Mouse (Mus musculus) megakaryocyte, adult 5-6 weeks (primary cell): ENCODE data around the gene Capn1. TPM values are rescaled to one million over a fixed set of nuclear protein-coding genes. Genes with fewer than 3 reads are reported as not detected.
"Not testable (repeated sequence)": the region's sequence is repeated elsewhere in the genome, so short reads cannot be mapped to it uniquely, and the experiment has no call there.

Experiments
- ATAC-seq: 2 replicates; pipeline ENCODE4 v1.8.0; 2016; ENCODE audit warnings: mild to moderate bottlenecking, inconsistent platforms; ENCODE audit not compliant: poor library complexity, severe bottlenecking
- total RNA-seq, 2 experiments: library from RNA; stranded (forward) in 1 of 2; stranded (reverse) in 1 of 2; fragments of 153-499, 151-499 nt in 1 of 2; fragments of 221-1000, 200-1000 nt in 1 of 2; gene quantifications; 2 replicates each; pipeline versions ENCODE4 v1.2.3 to v1.2.4; 2015 to 2017

Capn1 gene
- 31.1 and 32.2 TPM in 2 replicates for total RNA-seq (2015)
- total RNA-seq (2017), result 53.7 and 54.8 TPM in 2 replicates

DNA sequence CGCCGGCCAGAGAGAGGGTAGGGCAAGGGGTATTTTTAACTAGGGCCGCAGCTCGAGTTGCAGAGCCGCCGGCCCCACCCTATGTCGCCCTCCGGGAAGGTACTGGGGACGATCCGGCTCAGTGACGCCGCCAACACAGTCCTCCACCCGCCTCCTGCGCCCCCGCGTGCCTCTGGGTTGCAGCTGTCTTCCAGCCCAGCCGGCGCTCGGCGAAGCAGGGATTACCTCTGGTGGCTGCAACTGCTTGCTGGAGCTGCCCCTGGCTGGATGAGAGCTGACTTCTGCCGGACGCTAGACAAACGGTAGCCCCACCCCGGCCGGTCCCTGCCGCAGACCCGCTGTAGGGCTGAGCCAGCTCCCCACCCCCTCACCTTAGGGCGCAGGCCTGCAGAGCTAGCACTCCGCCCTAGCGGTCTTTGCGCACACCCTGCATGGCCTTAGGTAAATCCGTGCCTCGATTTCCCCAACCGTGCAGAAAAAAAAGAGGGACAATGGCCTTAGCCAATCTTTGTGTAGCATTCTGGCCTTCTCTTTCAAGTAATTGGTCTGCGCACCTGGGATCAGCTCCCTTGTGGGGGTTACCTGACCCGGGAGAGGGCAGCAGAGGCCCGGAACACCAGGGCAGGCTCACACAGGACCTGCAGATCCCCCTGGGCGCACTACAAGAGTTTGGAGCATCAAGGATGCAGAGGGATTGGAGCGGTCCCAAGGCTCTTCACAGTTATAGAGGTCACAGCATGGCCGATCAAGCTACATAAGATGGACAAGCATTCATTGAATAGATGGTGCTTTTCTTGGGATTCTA, at the start of gene Capn1:
Gene Capn1, minus strand, starts transcription at position 387 of the 805 bp plus-strand sequence.
- ATAC-seq, result peak; percentile 57

DNA sequence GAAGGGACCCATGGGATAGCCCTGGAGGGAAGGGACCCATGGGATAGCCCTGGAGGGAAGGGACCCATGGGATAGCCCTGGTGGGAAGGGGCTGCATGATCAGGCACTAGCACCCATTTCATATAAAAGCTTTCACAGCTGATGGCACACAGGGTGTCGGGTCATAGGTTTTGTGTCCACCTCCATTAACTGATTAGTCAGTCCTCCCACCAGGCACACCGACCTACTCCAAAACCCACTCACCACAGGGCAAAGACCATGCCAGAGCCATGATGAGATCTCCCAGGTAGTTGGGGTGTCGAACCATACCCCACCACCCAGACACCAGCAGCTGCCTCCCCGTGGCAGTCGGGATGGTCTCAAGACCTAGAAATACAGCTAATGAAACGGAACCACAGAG, 47.4 kb upstream of the Capn1 start:
- no peak for ATAC-seq

- ATAC-seq, result no peak
Observed at GRCm38 (mm10) chr19:6062418-6062817, 46.7 kb upstream of the Capn1 start.

DNA sequence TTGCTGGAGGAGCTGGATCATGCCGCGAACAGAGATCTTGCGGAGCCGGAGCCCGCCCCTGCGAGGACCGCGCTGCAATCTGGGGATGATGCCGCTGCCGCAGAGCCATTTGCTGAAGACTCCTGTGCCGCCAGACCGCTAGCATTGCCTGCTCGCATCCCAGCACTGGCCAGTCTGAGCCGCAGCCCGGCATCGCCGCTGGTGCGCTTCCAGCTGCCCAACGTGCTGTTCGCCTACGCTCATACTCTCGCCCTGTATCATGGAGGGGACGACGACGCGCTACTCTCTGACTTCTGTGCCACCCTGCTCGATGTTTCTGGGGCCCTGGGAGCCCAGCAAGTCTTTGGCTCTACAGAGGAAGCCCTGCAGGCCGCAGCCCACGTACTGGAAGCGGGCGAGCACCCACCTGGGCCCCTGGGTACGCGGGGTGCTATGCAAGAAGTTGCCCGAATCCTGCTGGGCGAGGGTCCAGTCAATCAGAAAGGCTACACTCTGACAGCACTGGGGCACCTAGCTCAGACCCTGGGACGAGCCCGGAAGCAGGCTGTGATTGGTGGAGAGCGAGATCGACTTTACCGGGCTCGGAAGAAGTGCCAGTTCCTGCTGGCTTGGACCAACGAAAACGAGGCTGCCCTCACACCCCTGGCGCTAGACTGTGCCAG, 46.1 kb upstream of the Capn1 start:
- peak; percentile 31 for ATAC-seq

DNA sequence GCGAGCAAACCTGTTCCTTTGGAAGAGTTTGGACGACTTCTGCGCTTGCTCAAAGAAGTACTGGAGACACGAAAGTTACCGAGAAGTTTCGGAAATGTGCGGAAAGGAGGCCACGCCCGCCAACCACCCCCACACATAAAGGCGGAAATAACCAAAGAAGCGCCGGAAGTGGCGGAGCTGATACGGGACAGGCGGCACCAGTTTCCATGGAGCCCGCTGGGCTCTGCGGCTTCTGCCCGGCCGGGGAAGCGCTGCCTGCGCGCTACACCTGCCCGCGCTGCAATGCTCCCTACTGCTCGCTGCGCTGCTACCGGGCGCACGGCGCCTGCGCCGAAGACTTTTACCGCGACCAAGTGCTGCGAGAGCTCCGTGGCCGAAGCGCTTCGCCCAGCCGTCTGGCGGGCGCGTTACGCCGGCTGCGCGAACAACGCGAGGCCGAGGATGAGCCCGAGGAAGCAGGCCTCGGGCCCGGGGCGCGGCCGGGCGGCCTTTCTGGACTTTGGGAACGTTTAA, 45.4 kb upstream of the Capn1 start, which contains the start of gene Znhit2:
Gene Znhit2, plus strand, starts transcription at position 172 of the 513 bp plus-strand sequence.
- peak; percentile 79 for ATAC-seq

DNA sequence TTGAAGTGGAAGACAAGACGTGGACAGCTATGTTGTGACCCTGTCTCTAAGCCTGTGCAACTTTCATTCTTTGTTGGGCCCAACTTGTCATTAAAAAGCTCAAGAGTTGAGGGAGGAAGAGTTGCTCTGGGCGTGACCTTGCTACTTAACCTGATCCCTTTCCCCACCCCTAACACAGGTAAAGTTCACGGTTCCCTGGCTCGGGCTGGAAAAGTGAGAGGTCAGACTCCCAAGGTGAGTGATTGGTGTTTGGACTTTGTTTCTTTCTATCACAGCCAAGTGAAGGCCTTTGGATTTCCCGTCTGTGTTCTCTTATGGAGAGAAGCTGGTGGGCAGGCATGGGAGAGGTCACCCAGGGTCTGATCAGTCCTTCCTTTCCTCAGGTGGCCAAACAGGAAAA, 43.3 kb upstream of the Capn1 start:
- ATAC-seq, result no peak

- ATAC-seq, result no peak
Observed at GRCm38 (mm10) chr19:6058513-6058912, 42.8 kb upstream of the Capn1 start.

GRCm38 (mm10) chr19:6057313-6058096, 41.8 kb upstream of the Capn1 start, which contains the start of the genes Mrpl49 and Fau:
Gene Mrpl49, minus strand, starts transcription at chr19:6057785.
Gene Fau, plus strand, starts transcription at chr19:6057844.
- peak; percentile 86 for ATAC-seq

GRCm38 (mm10) chr19:6056696-6057095, 41.0 kb upstream of the Capn1 start:
- ATAC-seq, result no peak

DNA sequence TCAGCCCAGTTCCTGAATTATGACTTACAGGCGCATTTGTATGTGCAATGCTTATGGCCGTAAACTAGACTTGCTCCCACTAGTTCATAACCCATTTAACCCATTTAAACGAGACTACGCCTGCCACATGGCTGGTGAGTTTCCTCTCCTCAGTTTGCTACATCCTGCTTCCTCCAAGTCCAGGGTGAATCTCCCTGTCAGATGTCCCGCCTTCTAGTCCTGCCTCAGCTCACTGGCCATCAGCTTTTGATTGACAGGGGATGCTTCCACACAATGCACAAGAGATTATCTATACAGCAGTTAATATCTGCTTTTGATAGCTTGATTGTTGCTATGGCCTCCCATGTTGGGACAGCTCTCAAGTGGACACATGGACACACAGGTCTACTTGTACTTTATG, 38.6 kb upstream of the Capn1 start:
- ATAC-seq, result no peak

GRCm38 (mm10) chr19:6052516-6052915, 36.8 kb upstream of the Capn1 start:
- no peak for ATAC-seq

- no peak for ATAC-seq
Observed at GRCm38 (mm10) chr19:6048681-6049410, 33.1 kb upstream of the Capn1 start.

DNA sequence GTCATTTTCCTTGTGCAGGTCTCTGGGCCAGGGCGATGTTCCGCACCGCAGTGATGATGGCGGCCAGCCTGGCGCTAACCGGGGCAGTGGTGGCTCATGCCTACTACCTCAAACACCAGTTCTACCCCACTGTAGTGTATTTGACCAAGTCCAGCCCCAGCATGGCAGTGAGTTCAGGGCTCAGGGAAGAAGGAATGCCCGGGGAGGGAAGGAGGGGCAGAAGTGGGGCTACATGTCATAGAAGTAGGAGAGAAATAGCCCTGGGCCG, 32.1 kb upstream of the Capn1 start:
- ATAC-seq, result no peak

DNA sequence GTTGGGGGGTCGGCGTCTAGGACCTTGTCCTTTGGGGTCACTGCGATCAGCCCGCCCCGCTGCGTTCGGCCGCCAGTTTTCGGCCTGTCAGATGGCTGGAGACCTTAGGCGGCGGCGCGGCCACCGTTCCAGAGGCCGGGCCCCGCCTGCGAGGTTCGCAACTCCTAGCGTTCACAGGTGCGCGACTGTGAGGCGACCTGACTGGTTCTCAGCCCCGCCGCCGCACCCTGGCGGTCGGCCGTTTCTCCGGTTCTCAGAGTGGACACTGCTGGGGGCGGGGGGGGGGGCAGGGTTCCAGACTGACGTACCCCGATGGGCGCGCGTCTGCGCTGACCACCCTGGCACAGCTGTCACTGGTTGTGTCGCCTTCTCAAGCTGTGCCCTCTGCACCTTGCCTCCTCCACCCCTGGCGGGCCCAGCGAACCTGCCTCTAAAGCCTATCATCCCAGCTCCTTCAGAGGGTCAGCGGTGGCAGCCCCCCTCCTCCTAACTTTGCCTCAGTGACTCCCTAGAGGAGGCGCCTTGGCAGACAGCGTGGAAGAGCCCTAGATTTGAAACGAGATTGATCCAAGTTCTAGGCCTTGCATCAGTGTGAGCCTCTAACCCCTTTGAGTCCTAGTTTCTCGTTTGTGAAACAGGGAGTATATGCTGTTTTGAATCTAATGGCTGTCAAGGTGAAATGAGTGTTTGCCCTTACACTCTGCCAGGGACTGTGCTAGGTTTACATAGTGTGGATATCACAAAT, 31.6 kb upstream of the Capn1 start:
- ATAC-seq, result no peak

GRCm38 (mm10) chr19:6046294-6047153, 30.8 kb upstream of the Capn1 start, which contains the start of gene Syvn1:
Gene Syvn1, plus strand, starts transcription at chr19:6046576.
- ATAC-seq, result peak; percentile 87

GRCm38 (mm10) chr19:6045366-6046293, 29.9 kb upstream of the Capn1 start:
- peak; percentile 17 for ATAC-seq

GRCm38 (mm10) chr19:6044102-6044501, 28.4 kb upstream of the Capn1 start:
- ATAC-seq, result not testable (repeated sequence)

GRCm38 (mm10) chr19:6042293-6042692, 26.6 kb upstream of the Capn1 start:
- ATAC-seq, result no peak
